Mouse (Mus musculus): ENCODE measurements around the gene Trp53bp2. TPM values are rescaled to one million over a fixed set of nuclear protein-coding genes. Genes with fewer than 3 reads are reported as not detected.

The Trp53bp2 gene
- polyA plus RNA-seq, 1 experiment from 2014 or later: 26.2 TPM

DNA sequence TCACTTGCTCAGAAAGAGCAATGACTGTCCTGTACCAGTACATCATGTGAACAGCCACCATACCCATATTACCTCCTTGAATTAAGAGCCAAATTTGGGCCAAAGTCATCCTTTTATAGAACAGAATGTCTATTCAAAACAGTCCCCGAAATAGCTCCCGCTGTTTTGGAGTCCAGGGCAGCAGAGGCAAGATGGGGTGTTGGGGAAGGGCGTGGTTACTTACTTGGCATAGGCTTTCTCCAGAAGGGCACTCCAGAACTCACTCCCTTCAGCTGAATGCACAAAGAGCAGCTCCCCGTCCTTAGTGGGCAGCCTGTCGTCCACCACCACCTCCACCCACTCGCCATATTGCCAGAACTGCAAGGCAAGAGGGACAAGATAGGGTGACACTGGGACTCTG, 82.9 kb downstream of the Trp53bp2 start:
- no peak overlapping the region for H3K9ac ChIP-seq (replicated peaks; ENCODE audit: low read length)
- no peaks in the 10 kb centered on the region for H3K9me3 ChIP-seq (ENCODE audit: low read length)
- H3K27me3 ChIP-seq (ENCODE audit: insufficient read depth, low read length): no peaks in the 10 kb centered on the region
- 92% methylated on average over 6 of the region's 6 CpGs for WGBS
- H3K36me3 ChIP-seq (ENCODE audit: insufficient read depth, low read length): peaks cover 36% of the 10 kb centered on the region
- peaks cover 27% of the 10 kb centered on the region for H3K4me1 ChIP-seq (ENCODE audit: insufficient read depth, low read length)
- H3K4me2 ChIP-seq (replicated peaks; ENCODE audit: low read depth, low read length): no peak overlapping the region
- H3K27ac ChIP-seq (ENCODE audit: low read length): no peak overlapping the region
- H3K4me3 ChIP-seq (ENCODE audit: low read length): no peak overlapping the region
- ATAC-seq (ENCODE audit: low FRiP score, low TSS enrichment): no peak

DNA sequence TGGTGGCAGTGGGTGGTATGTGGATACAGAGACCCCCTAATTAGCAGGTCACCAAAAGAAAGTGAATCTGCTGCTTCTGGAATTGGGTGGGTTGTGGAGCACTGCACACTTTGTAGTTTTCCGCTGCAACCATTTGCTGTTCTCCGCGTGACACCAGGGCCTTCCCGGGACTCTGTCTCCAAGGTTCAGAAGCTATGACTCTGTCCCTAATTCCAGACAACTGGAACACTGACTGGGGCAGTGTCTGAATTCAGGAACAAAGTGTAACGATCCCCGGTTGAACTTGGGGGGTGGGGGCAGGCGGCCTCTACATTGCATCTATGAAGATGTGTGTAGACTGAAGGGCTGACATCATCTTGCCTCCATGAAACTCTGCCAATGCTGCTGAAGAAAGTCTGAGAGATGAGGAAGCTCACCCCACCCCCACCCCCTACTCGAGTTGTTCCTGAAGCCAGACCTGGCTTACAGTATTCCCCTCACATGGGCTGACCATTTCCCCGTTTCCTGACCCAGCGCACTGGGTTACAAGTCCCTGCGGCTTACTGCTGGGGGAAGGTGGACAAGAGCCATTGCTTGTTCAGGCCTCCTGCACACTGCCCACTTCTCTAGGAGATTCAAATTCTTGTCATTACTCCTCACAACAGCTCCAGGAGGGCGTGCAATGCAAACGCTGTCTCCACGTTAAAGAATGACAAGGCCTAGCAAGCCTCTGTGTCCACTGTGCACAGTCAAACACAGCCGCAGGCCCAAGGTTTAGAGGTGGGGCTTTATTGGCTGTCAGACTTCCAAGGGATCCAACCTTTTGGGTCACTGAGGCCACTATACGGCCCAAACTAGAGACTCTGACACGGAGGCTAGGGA, 85.5 kb downstream of the Trp53bp2 start:
- Histone ChIP-seq H3K4me3 (ENCODE audit: low read length) (no peak overlapping the region), H3K27ac (ENCODE audit: low read length) (peak overlapping the region; percentile 70; the same call in 1 of the 2 replicates), H3K36me3 (ENCODE audit: insufficient read depth, low read length) (peaks cover 15% of the 10 kb centered on the region), H3K4me2 (replicated peaks; ENCODE audit: low read depth, low read length) (no peak overlapping the region), H3K27me3 (ENCODE audit: insufficient read depth, low read length) (no peaks in the 10 kb centered on the region), H3K4me1 (ENCODE audit: insufficient read depth, low read length) (peaks cover 39% of the 10 kb centered on the region), H3K9ac (replicated peaks; ENCODE audit: low read length) (peak overlapping the region; percentile 32; the same call in 1 of the 2 replicates), H3K9me3 (ENCODE audit: low read length) (no peaks in the 10 kb centered on the region)
- ATAC-seq (ENCODE audit: low FRiP score, low TSS enrichment): peak; percentile 10; the same call in 1 of the 2 replicates
- WGBS: 56% methylated on average over 17 of the region's 17 CpGs

DNA sequence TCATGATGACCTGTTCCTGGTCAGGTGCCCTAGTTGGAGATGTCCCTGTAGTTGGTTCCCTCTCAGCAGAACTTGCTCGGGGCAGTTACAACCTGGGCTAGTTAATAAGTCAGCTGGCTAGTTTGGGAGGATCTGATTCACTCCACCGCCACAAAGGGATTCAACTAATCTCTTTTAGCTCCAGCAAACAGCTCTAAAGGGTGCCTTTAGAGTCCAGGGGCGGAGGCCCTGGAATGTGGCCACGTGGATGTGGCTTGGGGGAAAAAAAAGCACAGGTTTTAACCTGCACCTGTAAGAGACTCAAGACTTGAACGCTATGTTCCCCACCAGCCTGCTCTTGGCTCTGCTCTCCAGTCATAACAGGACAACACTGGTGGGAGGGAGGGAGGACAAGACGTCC, 87.7 kb downstream of the Trp53bp2 start:
- WGBS: 54% methylated on average over 6 of the region's 6 CpGs
- H3K27ac ChIP-seq (ENCODE audit: low read length): peak overlapping the region; percentile 59
- peaks cover 38% of the 10 kb centered on the region for H3K4me1 ChIP-seq (ENCODE audit: insufficient read depth, low read length)
- H3K4me3 ChIP-seq (ENCODE audit: low read length): no peak overlapping the region
- no peak overlapping the region for H3K9ac ChIP-seq (replicated peaks; ENCODE audit: low read length)
- peaks cover 18% of the 10 kb centered on the region for H3K36me3 ChIP-seq (ENCODE audit: insufficient read depth, low read length)
- peak; percentile 63 for ATAC-seq (ENCODE audit: low FRiP score, low TSS enrichment)
- H3K9me3 ChIP-seq (ENCODE audit: low read length): no peaks in the 10 kb centered on the region
- H3K4me2 ChIP-seq (replicated peaks; ENCODE audit: low read depth, low read length): no peak overlapping the region; the same call in 1 of the 2 replicates
- no peaks in the 10 kb centered on the region for H3K27me3 ChIP-seq (ENCODE audit: insufficient read depth, low read length)

DNA sequence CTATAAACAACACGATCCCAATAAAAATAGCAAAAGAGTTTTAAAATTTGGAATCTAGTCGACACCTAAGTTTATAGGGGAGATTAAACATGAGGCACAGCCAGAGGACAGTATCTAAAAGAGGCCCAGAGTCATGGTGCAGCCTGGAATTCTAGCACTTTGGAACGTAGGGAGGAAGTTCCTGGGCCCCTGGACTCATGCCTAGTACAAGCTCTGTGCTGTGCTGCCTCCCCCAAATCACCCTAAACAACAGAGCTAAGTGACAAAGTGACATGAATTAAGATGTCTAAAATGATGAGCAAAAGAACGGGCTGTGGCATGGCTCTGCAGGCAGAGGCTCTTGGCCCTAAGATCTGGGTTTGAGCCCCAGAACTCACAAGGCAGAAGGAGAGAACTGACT, 88.8 kb downstream of the Trp53bp2 start:
- no peak for ATAC-seq (ENCODE audit: low FRiP score, low TSS enrichment)
- Histone ChIP-seq H3K27ac (ENCODE audit: low read length) (peak overlapping the region; percentile 59; the same call in 1 of the 2 replicates), H3K9ac (replicated peaks; ENCODE audit: low read length) (no peak overlapping the region), H3K9me3 (ENCODE audit: low read length) (no peaks in the 10 kb centered on the region), H3K27me3 (ENCODE audit: insufficient read depth, low read length) (no peaks in the 10 kb centered on the region), H3K4me1 (ENCODE audit: insufficient read depth, low read length) (peaks cover 39% of the 10 kb centered on the region), H3K4me3 (ENCODE audit: low read length) (no peak overlapping the region), H3K36me3 (ENCODE audit: insufficient read depth, low read length) (0 out of 2 replicates have a peak, but pooled peaks cover 8% of the 10 kb centered on the region), H3K4me2 (replicated peaks; ENCODE audit: low read depth, low read length) (no peak overlapping the region)
- 48% methylated on average over 4 of the region's 4 CpGs for WGBS

DNA sequence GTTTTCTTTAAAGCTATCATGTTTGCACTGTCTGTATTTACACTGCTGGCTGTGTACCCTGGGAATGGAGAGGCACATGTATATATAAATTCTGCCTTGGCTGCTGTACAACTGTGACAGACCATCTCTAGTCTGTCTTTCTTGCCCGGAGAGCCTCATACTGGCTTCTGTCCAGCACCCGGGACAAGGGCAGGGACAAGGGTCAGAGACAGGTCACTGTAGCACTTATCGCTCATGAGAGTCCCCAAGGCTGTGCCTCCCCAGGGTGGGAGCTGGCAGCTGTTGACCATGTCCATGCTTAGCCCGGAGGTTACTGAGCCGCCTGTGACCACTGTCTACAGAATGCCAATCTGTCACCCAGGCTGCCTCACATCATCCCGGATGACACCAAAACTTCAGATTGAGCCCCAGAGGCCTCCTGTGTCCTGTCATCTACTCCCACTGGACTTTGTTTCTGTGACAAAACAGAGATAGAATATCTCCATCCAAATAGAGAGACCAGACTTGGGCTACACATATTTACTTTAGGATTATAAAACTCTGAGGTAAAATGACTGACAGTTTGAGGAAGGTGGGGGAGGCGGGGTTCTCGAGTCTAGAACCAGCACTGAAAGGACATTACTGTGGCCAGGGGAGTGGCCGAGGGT, 90.6 kb downstream of the Trp53bp2 start:
- Histone ChIP-seq H3K9ac (replicated peaks; ENCODE audit: low read length) (no peak overlapping the region), H3K27ac (ENCODE audit: low read length) (no peak overlapping the region), H3K27me3 (ENCODE audit: insufficient read depth, low read length) (no peaks in the 10 kb centered on the region), H3K4me2 (replicated peaks; ENCODE audit: low read depth, low read length) (no peak overlapping the region), H3K4me1 (ENCODE audit: insufficient read depth, low read length) (peaks cover 45% of the 10 kb centered on the region), H3K36me3 (ENCODE audit: insufficient read depth, low read length) (0 out of 2 replicates have a peak, but pooled peaks cover 7% of the 10 kb centered on the region), H3K9me3 (ENCODE audit: low read length) (no peaks in the 10 kb centered on the region), H3K4me3 (ENCODE audit: low read length) (no peak overlapping the region)
- WGBS: 60% methylated on average over 9 of the region's 9 CpGs
- no peak for ATAC-seq (ENCODE audit: low FRiP score, low TSS enrichment)

DNA sequence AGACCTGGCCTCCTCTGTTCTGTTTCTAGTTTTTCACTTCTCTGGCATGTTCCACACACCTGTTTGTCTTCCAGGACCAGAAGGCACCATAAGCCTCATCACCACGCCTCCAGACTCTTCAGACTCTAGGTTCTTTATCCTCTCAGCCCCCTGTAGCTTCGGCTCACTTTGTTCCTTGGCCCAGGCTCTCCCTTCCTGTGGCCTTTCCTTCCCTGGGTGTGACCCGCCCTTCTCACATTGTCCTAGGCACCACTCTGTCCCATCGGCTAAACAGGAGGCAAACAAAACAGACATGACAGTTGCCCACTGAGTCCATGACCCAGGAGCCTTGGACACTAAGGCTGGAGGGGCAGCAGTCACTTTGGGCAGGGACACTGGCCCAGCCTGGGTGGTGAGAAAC, 91.3 kb downstream of the Trp53bp2 start:
- Histone ChIP-seq H3K9ac (replicated peaks; ENCODE audit: low read length) (no peak overlapping the region), H3K27me3 (ENCODE audit: insufficient read depth, low read length) (no peaks in the 10 kb centered on the region), H3K9me3 (ENCODE audit: low read length) (no peaks in the 10 kb centered on the region), H3K4me2 (replicated peaks; ENCODE audit: low read depth, low read length) (no peak overlapping the region), H3K4me1 (ENCODE audit: insufficient read depth, low read length) (peaks cover 42% of the 10 kb centered on the region), H3K27ac (ENCODE audit: low read length) (no peak overlapping the region), H3K36me3 (ENCODE audit: insufficient read depth, low read length) (0 out of 2 replicates have a peak, but pooled peaks cover 9% of the 10 kb centered on the region), H3K4me3 (ENCODE audit: low read length) (no peak overlapping the region)
- WGBS: 69% methylated on average over 4 of the region's 4 CpGs
- ATAC-seq (ENCODE audit: low FRiP score, low TSS enrichment): no peak

DNA sequence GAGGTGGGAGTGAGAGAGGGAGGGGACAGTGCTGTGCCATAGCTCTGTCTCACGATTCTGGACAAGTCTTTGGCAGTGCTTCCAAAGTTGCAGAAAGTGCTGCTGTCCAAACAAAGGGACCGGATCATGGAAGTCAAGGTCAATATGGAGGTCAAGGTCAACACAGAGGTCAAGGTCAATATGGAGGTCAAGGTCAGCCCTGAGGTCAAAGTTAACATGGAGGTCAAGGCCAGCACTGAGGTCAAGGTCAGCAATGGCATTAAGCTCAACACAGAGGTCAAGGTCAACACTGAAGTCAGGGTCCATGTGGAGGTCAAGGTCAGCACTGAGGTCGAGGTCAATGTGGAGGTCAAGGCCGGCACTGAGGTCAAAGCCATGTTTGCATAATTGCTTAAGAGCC, 91.9 kb downstream of the Trp53bp2 start:
- no peak overlapping the region for H3K9ac ChIP-seq (replicated peaks; ENCODE audit: low read length)
- H3K4me1 ChIP-seq (ENCODE audit: insufficient read depth, low read length): peaks cover 41% of the 10 kb centered on the region
- H3K27me3 ChIP-seq (ENCODE audit: insufficient read depth, low read length): no peaks in the 10 kb centered on the region
- 77% methylated on average over 4 of the region's 4 CpGs for WGBS
- no peaks in the 10 kb centered on the region for H3K9me3 ChIP-seq (ENCODE audit: low read length)
- 0 out of 2 replicates have a peak, but pooled peaks cover 15% of the 10 kb centered on the region for H3K36me3 ChIP-seq (ENCODE audit: insufficient read depth, low read length)
- H3K27ac ChIP-seq (ENCODE audit: low read length): no peak overlapping the region
- H3K4me3 ChIP-seq (ENCODE audit: low read length): no peak overlapping the region
- H3K4me2 ChIP-seq (replicated peaks; ENCODE audit: low read depth, low read length): no peak overlapping the region
- no peak for ATAC-seq (ENCODE audit: low FRiP score, low TSS enrichment)

DNA sequence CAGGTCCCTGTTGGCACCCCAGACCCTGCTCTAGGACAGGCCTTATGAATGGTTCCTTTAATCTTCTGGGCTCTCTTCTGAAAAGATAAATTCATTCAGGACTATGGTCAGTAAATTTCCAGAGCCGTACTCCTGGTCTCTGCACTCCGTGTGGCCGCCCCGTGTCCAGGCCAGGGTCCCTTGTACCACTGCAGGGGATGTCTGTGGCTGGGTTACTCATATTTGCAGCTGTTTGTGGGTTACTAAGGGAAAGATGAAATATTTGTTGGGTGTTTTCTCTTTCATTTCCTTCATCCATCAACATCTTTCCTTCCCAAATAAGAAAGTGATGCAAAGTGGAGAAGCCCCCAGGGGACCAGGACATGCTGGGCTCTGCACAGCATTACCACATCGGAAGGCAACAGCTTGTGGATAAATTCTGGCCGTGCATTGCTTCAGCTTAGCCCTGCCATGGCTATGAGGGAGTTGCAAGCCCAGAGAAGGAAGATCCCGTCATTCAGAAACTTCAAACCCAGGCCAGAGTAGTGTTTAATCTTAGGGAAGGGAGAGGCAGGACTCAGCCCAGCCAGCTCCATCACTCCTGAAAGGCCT, 92.9 kb downstream of the Trp53bp2 start:
- no peak overlapping the region for H3K27ac ChIP-seq (ENCODE audit: low read length)
- H3K4me2 ChIP-seq (replicated peaks; ENCODE audit: low read depth, low read length): no peak overlapping the region
- no peak overlapping the region for H3K9ac ChIP-seq (replicated peaks; ENCODE audit: low read length)
- H3K4me1 ChIP-seq (ENCODE audit: insufficient read depth, low read length): peaks cover 36% of the 10 kb centered on the region
- no peaks in the 10 kb centered on the region for H3K9me3 ChIP-seq (ENCODE audit: low read length)
- 0 out of 2 replicates have a peak, but pooled peaks cover 15% of the 10 kb centered on the region for H3K36me3 ChIP-seq (ENCODE audit: insufficient read depth, low read length)
- ATAC-seq (ENCODE audit: low FRiP score, low TSS enrichment): no peak
- no peaks in the 10 kb centered on the region for H3K27me3 ChIP-seq (ENCODE audit: insufficient read depth, low read length)
- 90% methylated on average over 7 of the region's 7 CpGs for WGBS
- no peak overlapping the region for H3K4me3 ChIP-seq (ENCODE audit: low read length)

DNA sequence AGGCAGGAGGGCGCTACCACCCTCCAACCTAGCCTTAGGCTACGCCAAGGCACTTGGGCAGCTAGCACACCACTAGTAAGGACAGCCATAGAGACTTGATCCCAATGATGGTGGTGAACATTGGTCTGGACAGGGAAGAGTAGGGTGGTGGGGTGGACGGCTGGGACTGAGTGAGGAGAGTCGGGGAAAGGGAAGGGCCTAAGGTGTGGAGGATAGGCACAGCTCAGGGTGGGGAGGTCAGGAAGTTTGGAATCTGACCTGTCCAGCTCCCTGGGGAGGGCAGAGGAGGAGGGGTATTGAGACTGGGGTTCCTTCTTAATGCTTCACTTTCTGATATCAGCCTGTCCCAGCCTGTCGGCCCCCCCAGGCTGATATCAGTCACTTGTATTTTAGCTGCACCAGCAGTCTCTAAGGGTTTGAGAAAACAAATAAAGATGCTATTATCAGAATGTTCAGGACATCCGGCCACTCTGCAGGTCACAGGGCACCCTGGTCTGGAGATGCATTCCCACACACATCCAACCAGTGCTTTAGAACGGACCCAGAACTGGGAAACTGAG, 93.6 kb downstream of the Trp53bp2 start:
- H3K4me2 ChIP-seq (replicated peaks; ENCODE audit: low read depth, low read length): no peak overlapping the region
- no peak overlapping the region for H3K27ac ChIP-seq (ENCODE audit: low read length)
- no peak overlapping the region for H3K4me3 ChIP-seq (ENCODE audit: low read length)
- H3K36me3 ChIP-seq (ENCODE audit: insufficient read depth, low read length): 0 out of 2 replicates have a peak, but pooled peaks cover 15% of the 10 kb centered on the region
- H3K9ac ChIP-seq (replicated peaks; ENCODE audit: low read length): no peak overlapping the region
- H3K9me3 ChIP-seq (ENCODE audit: low read length): no peaks in the 10 kb centered on the region
- peaks cover 30% of the 10 kb centered on the region for H3K4me1 ChIP-seq (ENCODE audit: insufficient read depth, low read length)
- H3K27me3 ChIP-seq (ENCODE audit: insufficient read depth, low read length): no peaks in the 10 kb centered on the region
- 81% methylated on average over 7 of the region's 7 CpGs for WGBS
- no peak for ATAC-seq (ENCODE audit: low FRiP score, low TSS enrichment)

All from kidney, embryonic 16.5 days (tissue).